Mouse (Mus musculus) forebrain, embryonic 16.5 days (tissue): ENCODE data around the gene Ppa1. TPM values are rescaled to one million over a fixed set of nuclear protein-coding genes. Genes with fewer than 3 reads are reported as not detected.

Experiments used
- ATAC-seq: fragments of 200-750 bp; cut with Nextera tagmentation; 2 replicates; pipeline ENCODE4 v1.8.0; 2017; ENCODE audit warnings: mild to moderate bottlenecking, moderate library complexity
- H3K27ac ChIP-seq: fragments of 300-500 bp; sonication (generic); 2 replicates; pipeline ENCODE4 v1.5.1; 2014; ENCODE audit warnings: low read length, control low read depth
- H3K27me3 ChIP-seq: fragments of 300-500 bp; sonication (generic); replicated peaks from 2 replicates; pipeline ENCODE4 v1.6.1; 2014; ENCODE audit warnings: low read length; ENCODE audit not compliant: control insufficient read depth, insufficient read depth
- H3K36me3 ChIP-seq: fragments of 300-500 bp; sonication (generic); 2 replicates; pipeline ENCODE4 v1.6.1; 2014; ENCODE audit not compliant: control insufficient read depth, insufficient read depth
- H3K4me1 ChIP-seq: fragments of 300-500 bp; sonication (generic); replicated peaks from 2 replicates; pipeline ENCODE4 v1.6.1; 2014; ENCODE audit warnings: low read length; ENCODE audit not compliant: control insufficient read depth, insufficient read depth
- H3K4me2 ChIP-seq: fragments of 300-500 bp; sonication (generic); 2 replicates; pipeline ENCODE4 v1.6.1; 2014; ENCODE audit warnings: mild to moderate bottlenecking, low read length, control low read depth
- H3K4me3 ChIP-seq: fragments of 300-500 bp; sonication (generic); replicated peaks from 2 replicates; pipeline ENCODE4 v1.5.1; 2014; ENCODE audit warnings: mild to moderate bottlenecking, low read length, control low read depth
- H3K9ac ChIP-seq: fragments of 300-500 bp; sonication (generic); replicated peaks from 2 replicates; pipeline ENCODE4 v1.6.1; 2014; ENCODE audit warnings: low read depth, low read length, control low read depth
- H3K9me3 ChIP-seq: fragments of 300-500 bp; sonication (generic); 2 replicates; pipeline ENCODE4 v1.6.1; 2016; ENCODE audit warnings: low read length; ENCODE audit not compliant: control insufficient read depth
- WGBS: fragments of 180-500 bp; shearing (Covaris S2); extraction: QIAGEN DNeasy Blood & Tissue Kit; methylation state at CpG from one replicate; pipeline ENCODE4 v1.1.7; 2014; 5-methylcytosine and 5-hydroxymethylcytosine counted together
- polyA plus RNA-seq: library from polyadenylated mRNA; unstranded; fragments of >200 nt; fragmentation: Nextera tagmentation; extraction: Ambion mirVana; gene quantifications from 2 replicates; pipeline ENCODE4 v1.2.1, GENCODE M21; 2015

Gene Ppa1
- polyA plus RNA-seq, 1 experiment from 2014 or later: 244 TPM

- Histone ChIP-seq H3K4me1 (no peaks in the 10 kb centered on the region), H3K36me3 (no peaks in the 10 kb centered on the region), H3K4me2 (no peak overlapping the region), H3K4me3 (no peak overlapping the region), H3K9me3 (no peaks in the 10 kb centered on the region), H3K27me3 (no peaks in the 10 kb centered on the region), H3K27ac (no peak overlapping the region), H3K9ac (no peak overlapping the region)
- ATAC-seq: no peak
- WGBS: 89% methylated on average over 10 of the region's 10 CpGs
Observed at GRCm38 (mm10) chr10:61632445-61632844, 15.9 kb upstream of the Ppa1 start.

DNA sequence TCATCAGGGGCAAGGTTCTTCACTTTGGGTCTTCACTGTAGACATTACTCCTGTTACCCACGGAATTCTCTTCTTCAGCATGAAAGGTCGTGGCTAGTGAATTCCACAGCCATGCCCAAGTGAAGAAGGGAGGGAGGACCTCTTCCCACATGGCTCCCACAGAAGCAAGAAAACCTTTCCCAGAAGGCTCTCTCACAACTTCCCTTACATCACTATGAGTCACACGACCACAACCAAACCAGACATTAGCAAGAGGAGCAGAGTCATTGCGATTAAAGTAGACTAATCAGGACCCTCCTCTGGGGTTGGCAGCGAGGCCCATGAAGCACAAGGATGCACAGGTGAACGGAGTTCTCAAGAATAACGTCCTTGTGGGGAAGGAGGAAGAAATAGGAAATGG lies 11.3 kb upstream of the Ppa1 start:
- 82% methylated on average over 7 of the region's 7 CpGs for WGBS
- Histone ChIP-seq H3K27ac (no peak overlapping the region), H3K36me3 (no peaks in the 10 kb centered on the region), H3K4me3 (no peak overlapping the region), H3K9me3 (no peaks in the 10 kb centered on the region), H3K27me3 (no peaks in the 10 kb centered on the region), H3K4me2 (no peak overlapping the region), H3K9ac (no peak overlapping the region), H3K4me1 (no peaks in the 10 kb centered on the region)
- ATAC-seq: no peak

DNA sequence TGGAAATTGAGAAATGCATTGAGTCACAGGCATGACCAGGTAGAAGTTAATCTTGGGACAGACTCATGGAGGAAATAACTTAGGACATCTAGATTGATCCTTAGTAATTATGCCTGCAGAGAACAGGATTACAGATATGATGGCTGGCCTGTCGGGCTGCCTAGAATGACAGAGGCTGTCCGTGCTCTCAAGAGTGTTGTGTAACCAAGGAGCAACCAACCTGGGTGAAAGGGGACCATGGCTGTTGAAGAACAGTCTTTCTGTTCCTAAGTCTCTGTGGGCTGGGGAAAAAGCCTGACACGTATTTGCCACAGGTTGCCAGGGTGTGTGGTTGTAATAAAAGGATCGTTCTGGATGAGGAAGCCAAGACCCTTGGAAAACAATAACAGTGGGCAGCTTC lies 8.0 kb upstream of the Ppa1 start:
- Histone ChIP-seq H3K36me3 (no peaks in the 10 kb centered on the region), H3K27me3 (no peaks in the 10 kb centered on the region), H3K9ac (no peak overlapping the region), H3K27ac (no peak overlapping the region), H3K4me3 (no peak overlapping the region), H3K4me1 (no peaks in the 10 kb centered on the region), H3K9me3 (no peaks in the 10 kb centered on the region), H3K4me2 (no peak overlapping the region)
- no peak for ATAC-seq
- 75% methylated on average over 4 of the region's 4 CpGs for WGBS

- Histone ChIP-seq H3K36me3 (no peaks in the 10 kb centered on the region), H3K4me1 (peaks cover 11% of the 10 kb centered on the region), H3K9ac (no peak overlapping the region), H3K4me3 (no peak overlapping the region), H3K27me3 (no peaks in the 10 kb centered on the region), H3K4me2 (no peak overlapping the region), H3K27ac (no peak overlapping the region), H3K9me3 (no peaks in the 10 kb centered on the region)
- ATAC-seq: no peak
- 73% methylated on average over 7 of the region's 7 CpGs for WGBS
Observed at GRCm38 (mm10) chr10:61646557-61646956, 1.8 kb upstream of the Ppa1 start.

DNA sequence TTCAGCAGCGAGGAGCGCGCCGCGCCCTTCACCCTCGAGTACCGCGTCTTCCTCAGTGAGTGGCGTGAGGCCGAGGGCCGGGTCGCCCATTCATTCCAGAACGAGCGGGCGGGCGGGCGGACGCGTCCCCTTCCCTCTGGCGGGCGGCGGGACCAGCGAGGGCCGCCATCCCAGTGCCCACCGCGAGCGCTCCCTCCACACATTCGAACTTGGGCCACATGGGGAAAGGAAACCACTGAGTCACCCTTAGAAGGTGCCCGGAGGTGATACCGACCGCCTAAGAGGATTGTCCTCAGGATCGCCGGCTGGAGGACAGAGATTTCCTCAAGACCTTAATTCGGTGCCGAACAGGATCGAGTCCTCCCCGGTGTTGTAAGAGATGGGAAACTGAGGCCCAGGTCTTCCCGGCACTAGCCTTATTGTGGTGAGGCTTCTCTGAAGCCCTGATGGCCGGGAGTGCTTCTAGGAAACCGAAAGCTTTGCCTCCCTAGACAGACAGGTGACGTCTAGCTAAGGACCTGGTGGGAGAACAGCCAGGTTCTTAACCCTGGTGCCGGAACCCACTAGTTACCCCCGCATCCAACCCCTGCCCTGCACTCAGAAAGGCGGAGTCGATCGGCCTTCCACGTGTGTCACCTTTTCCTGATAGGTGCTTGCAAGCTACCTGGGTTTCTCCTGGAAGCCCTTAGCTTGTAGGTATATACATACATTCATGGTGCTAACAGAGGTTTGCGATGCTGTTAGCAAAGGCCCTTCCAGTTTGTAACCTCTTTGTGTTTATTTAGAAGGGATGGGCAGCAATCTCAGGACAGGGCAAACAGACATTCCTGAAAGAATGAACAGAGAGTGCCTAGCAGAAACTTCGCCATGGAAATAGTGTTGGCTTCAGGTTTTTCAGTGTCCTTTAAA lies 639 bp downstream of the Ppa1 start:
- Histone ChIP-seq H3K4me3 (peak overlapping the region; percentile 80), H3K4me2 (peak overlapping the region; percentile 68), H3K27ac (peak overlapping the region; percentile 67), H3K27me3 (no peaks in the 10 kb centered on the region), H3K36me3 (0 out of 2 replicates have a peak, but pooled peaks cover 3% of the 10 kb centered on the region), H3K4me1 (peaks cover 11% of the 10 kb centered on the region), H3K9me3 (no peaks in the 10 kb centered on the region), H3K9ac (peak overlapping the region; percentile 83)
- WGBS: 1% methylated on average over 48 of the region's 49 CpGs
- peak; percentile 62 for ATAC-seq

- Histone ChIP-seq H3K9ac (no peak overlapping the region), H3K4me3 (no peak overlapping the region), H3K27ac (no peak overlapping the region), H3K36me3 (peaks cover 7% of the 10 kb centered on the region; the same call in 1 of the 2 replicates), H3K9me3 (no peaks in the 10 kb centered on the region), H3K27me3 (no peaks in the 10 kb centered on the region), H3K4me1 (peaks cover 5% of the 10 kb centered on the region), H3K4me2 (no peak overlapping the region)
- no peak for ATAC-seq
- 95% methylated on average over 4 of the region's 4 CpGs for WGBS
Observed at GRCm38 (mm10) chr10:61654105-61654504, 5.8 kb downstream of the Ppa1 start.

DNA sequence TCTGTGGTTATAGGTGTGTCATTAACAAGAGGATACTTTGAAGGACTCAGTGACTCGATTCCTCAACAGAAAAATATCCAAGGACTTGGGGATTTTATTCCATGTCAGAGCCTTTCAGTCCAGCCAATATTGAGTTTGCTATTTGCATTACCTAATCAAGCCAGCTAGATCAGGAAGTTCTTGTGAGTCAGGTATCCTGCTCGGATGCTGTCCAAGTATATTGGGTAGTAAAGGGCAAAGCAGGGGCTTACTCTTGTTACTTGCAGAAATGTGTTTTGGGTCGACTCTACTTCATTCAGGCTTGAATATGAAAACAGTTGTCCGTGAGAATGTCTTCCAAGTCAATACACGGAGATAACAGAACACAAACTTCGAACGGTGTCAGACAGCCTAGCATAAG lies 6.3 kb downstream of the Ppa1 start:
- Histone ChIP-seq H3K4me2 (no peak overlapping the region), H3K9ac (no peak overlapping the region), H3K4me3 (no peak overlapping the region), H3K36me3 (peaks cover 12% of the 10 kb centered on the region; the same call in 1 of the 2 replicates), H3K27ac (no peak overlapping the region), H3K27me3 (no peaks in the 10 kb centered on the region), H3K9me3 (no peaks in the 10 kb centered on the region), H3K4me1 (no peaks in the 10 kb centered on the region; the same call in 1 of the 2 replicates)
- ATAC-seq: no peak
- 91% methylated on average over 7 of the region's 7 CpGs for WGBS

GRCm38 (mm10) chr10:61655188-61655587 lies 6.8 kb downstream of the Ppa1 start:
- no peaks in the 10 kb centered on the region; the same call in 1 of the 2 replicates for H3K4me1 ChIP-seq
- WGBS: 90% methylated on average over 3 of the region's 3 CpGs
- H3K9ac ChIP-seq: no peak overlapping the region
- no peak overlapping the region for H3K4me3 ChIP-seq
- H3K27me3 ChIP-seq: no peaks in the 10 kb centered on the region
- H3K36me3 ChIP-seq: peaks cover 12% of the 10 kb centered on the region; the same call in 1 of the 2 replicates
- H3K4me2 ChIP-seq: no peak overlapping the region
- ATAC-seq: no peak
- H3K27ac ChIP-seq: no peak overlapping the region
- no peaks in the 10 kb centered on the region for H3K9me3 ChIP-seq

DNA sequence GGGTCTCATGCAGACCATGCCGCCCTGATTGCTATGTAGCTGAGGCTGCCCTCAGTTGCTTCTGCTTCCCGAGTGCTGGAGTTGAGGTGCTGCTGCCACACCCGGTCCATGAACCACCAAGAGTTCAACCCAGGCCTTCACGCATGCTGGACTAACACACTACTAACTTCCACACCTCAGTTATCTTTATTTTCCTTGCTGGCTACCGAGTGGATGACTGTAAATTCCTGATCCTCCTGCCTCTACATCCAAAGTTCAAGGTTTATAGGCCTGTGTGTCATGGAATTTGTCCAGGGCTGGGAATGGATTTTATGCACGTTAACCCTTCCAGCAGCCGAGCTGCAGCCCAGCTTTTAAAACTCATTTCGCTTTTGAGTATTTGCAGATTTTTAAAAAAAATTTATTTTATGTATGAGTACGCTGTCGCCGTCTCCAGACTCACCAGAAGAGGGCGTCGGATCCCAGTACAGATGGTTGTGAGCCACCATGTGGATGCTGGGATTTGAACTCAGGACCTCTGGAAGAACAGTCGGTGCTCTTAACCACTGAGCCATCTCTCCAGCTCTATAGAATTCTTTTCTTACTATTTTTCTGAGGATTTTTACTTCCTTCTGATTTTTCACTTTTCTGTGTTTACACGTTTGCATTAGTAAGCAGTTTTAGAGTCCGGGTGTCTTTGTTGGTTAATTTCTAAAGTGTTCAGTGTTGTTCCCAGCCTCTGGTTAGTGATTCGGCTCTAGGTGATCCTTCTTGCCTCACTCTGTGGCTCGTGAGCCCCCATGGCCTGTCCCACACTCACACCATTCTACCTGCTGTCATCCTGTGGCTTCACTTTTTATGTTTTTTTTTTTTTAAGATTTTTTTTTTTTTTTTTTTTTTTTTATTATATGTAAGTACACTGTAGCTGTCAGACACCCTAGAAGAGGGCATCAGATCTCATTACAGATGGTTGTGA lies 8.9 kb downstream of the Ppa1 start:
- Histone ChIP-seq H3K9me3 (no peaks in the 10 kb centered on the region), H3K4me1 (peaks cover 8% of the 10 kb centered on the region; the same call in 1 of the 2 replicates), H3K9ac (no peak overlapping the region), H3K4me2 (no peak overlapping the region), H3K27ac (no peak overlapping the region), H3K36me3 (peaks cover 12% of the 10 kb centered on the region; the same call in 1 of the 2 replicates), H3K4me3 (no peak overlapping the region), H3K27me3 (no peaks in the 10 kb centered on the region)
- ATAC-seq: 0 out of 2 replicates have a peak, but pooled peaks have one; percentile 8
- WGBS: 92% methylated on average over 18 of the region's 18 CpGs
